Mouse (Mus musculus): ENCODE data around the gene Crtam. TPM values are rescaled to one million over a fixed set of nuclear protein-coding genes. Genes with fewer than 3 reads are reported as not detected.

Gene Crtam
- total RNA-seq, 2 experiments from 2014 or later, result 0.10 to 0.16 TPM

- DNase-seq, result no peak
These were observed 3.4 kb upstream of the Crtam start for GRCm38 (mm10) chr9:41007785-41008184.

- no peak for DNase-seq
These were observed 7.2 kb downstream of the Crtam start for GRCm38 (mm10) chr9:40997116-40997779.

GRCm38 (mm10) chr9:40994075-40994474 is 10.4 kb downstream of the Crtam start:
- DNase-seq, result no peak

GRCm38 (mm10) chr9:40991511-40991910 is 12.9 kb downstream of the Crtam start:
- DNase-seq, result no peak

- peak; percentile 68 for DNase-seq
These were observed 14.4 kb downstream of the Crtam start for GRCm38 (mm10) chr9:40989940-40990588.

GRCm38 (mm10) chr9:40984313-40984712 is 20.1 kb downstream of the Crtam start:
- no peak for DNase-seq

GRCm38 (mm10) chr9:40983758-40984157 is 20.7 kb downstream of the Crtam start:
- no peak for DNase-seq

GRCm38 (mm10) chr9:40982480-40982879 is 21.9 kb downstream of the Crtam start:
- DNase-seq, result peak; percentile 31

- DNase-seq, result no peak
These were observed 30.2 kb downstream of the Crtam start for GRCm38 (mm10) chr9:40974042-40974801.

- no peak for DNase-seq
These were observed 40.1 kb downstream of the Crtam start for GRCm38 (mm10) chr9:40964418-40964714.

- no peak for DNase-seq
These were observed 40.6 kb downstream of the Crtam start, which contains the start of gene Jhy for GRCm38 (mm10) chr9:40963586-40964417. Jhy (minus strand) TSS chr9:40964118.

GRCm38 (mm10) chr9:40961401-40961800 is 43.0 kb downstream of the Crtam start:
- no peak for DNase-seq

GRCm38 (mm10) chr9:40949039-40949615 is 55.3 kb downstream of the Crtam start:
- no peak for DNase-seq

GRCm38 (mm10) chr9:40948473-40948872 is 56.0 kb downstream of the Crtam start:
- DNase-seq, result no peak

- no peak for DNase-seq
These were observed 57.3 kb downstream of the Crtam start for GRCm38 (mm10) chr9:40947131-40947530.

GRCm38 (mm10) chr9:40937425-40937824 is 67.0 kb downstream of the Crtam start:
- DNase-seq, result peak; percentile 23

GRCm38 (mm10) chr9:40933323-40933722 is 71.1 kb downstream of the Crtam start:
- no peak for DNase-seq

- DNase-seq, result no peak
These were observed 77.0 kb downstream of the Crtam start for GRCm38 (mm10) chr9:40927351-40927980.

All from heart, postnatal 4 days (tissue).